Mouse (Mus musculus) ES-E14 (cell line): ENCODE results near the gene Kars.

Experiments
- CHD2 ChIP-seq: IDR thresholded peaks from 2 replicates; pipeline ENCODE4 v1.6.1; 2014; ENCODE audit warnings: mild to moderate bottlenecking, low read depth, low read length, inconsistent platforms
- HCFC1 ChIP-seq: IDR thresholded peaks from 2 replicates; pipeline ENCODE4 v1.6.1; 2012; ENCODE audit warnings: low read length, inconsistent platforms, borderline replicate concordance; ENCODE audit not compliant: insufficient read depth
- ZNF384 ChIP-seq: IDR thresholded peaks from 2 replicates; pipeline ENCODE4 v1.6.1; 2012; ENCODE audit warnings: low read depth, low read length, inconsistent platforms

- TF ChIP-seq ZNF384 (no peak), HCFC1 (no peak), CHD2 (no peak)
These were observed 48.5 kb downstream of the Kars start for GRCm38 (mm10) chr8:111962589-111962988.
